Mouse (Mus musculus) G1E (cell line): ENCODE data around the gene Spata48.

Source experiments
- CTCF ChIP-seq: IDR thresholded peaks from 2 replicates; pipeline ENCODE4 v1.5.1; 2012; ENCODE audit warnings: low read depth, low read length, inconsistent platforms, mixed read lengths
- GATA1 ChIP-seq: IDR thresholded peaks from 2 replicates; pipeline ENCODE4 v1.6.1; 2012; ENCODE audit warnings: borderline replicate concordance, low read length, inconsistent platforms, mixed read lengths
- GATA2 ChIP-seq: IDR thresholded peaks from 2 replicates; pipeline ENCODE4 v1.6.1; 2012; ENCODE audit warnings: low read depth, low read length, inconsistent platforms, borderline replicate concordance
- POLR2AphosphoS5 ChIP-seq: IDR thresholded peaks from 2 replicates; pipeline ENCODE4 v1.6.1; 2012; ENCODE audit warnings: low read depth, low read length, inconsistent platforms; ENCODE audit not compliant: insufficient replicate concordance
- TAL1 ChIP-seq: conservative IDR thresholded peaks from 2 replicates; pipeline ENCODE4 v1.6.1; 2012; ENCODE audit warnings: low read depth, low read length, inconsistent platforms, mixed read lengths

DNA sequence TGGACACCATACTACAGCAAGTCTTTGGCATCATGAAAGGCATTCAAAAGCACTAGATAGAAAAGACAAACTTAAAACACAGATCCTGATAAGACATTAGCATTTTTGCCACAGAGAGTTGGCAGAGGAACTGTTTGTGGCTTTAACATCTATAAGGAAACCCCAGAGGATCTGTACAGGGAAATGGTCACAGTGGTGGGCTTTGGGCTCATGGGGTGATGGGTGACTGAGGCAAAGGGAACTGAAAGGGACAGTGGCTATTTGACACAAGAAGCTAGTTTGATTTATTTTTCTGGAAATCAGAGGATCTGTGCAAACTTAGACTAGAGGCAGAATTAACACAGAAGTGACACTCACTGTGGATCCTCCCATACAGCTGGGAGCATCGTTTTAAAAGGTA, 74.4 kb downstream of the Spata48 start:
- TF ChIP-seq CTCF, result no peak
- TF ChIP-seq GATA1, result no peak
- no peak for TF ChIP-seq TAL1
- TF ChIP-seq POLR2AphosphoS5, result no peak
- no peak for TF ChIP-seq GATA2
